Mouse (Mus musculus) cerebellum, adult 2 months (tissue): ENCODE measurements around the gene Wdr59.

Experiments used
- CTCF ChIP-seq: fragments of 200-500 bp; IDR thresholded peaks from 2 replicates; pipeline ENCODE4 v1.5.1; 2011; ENCODE audit warnings: low read depth, mild to moderate bottlenecking, control low read depth, low read length, moderate library complexity, borderline replicate concordance; ENCODE audit not compliant: insufficient read depth
- POLR2A ChIP-seq: fragments of 200-500 bp; IDR thresholded peaks from 2 replicates; pipeline ENCODE4 v1.6.1; 2011; ENCODE audit warnings: low read length, control low read depth, borderline replicate concordance; ENCODE audit not compliant: insufficient read depth

DNA sequence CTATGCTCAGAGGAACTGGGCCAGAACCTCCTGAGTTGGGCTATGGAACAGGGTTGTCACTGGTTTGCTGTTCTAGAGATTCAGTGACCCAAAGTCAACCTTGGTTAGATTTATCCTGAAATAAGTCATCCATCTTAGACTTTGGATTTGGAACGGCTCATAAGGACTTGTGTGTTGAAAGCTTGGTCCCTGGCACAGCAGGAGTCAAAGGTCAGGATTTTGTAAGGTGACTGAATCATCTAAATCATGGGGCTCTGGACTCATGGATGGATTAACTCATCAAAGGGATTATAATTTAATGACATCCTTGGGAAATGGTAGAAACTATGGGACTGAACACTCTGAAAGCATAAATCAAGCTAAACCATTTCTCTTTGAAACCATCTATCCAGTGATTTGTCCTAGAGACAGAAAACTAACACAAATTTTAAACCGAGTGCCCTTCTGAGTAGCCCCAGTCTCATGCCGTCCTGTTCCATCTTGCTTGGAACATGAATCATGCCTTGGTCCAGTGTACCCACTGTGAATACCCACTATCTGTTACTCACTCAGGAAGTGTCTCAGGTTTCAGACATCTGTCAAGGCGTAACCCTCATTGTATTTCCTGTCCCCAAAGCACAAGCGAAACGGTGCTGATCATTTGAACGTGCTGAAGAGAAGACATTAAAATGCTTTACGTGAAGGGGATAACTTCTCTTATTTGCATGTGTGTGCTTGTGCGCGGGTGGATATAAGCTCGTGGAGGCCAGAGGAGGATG lies 86.6 kb downstream of the Wdr59 start:
- TF ChIP-seq POLR2A (no peak), CTCF (no peak)
